Mouse (Mus musculus) bone marrow macrophage, adult 2 months (primary cell): Measurements from ENCODE around the gene Ugt1a10.

Source experiments
- CTCF ChIP-seq: IDR thresholded peaks from 2 replicates; pipeline ENCODE4 v1.5.1; 2012; ENCODE audit warnings: low read depth, mild to moderate bottlenecking, low read length, moderate library complexity
- POLR2A ChIP-seq: IDR thresholded peaks from 2 replicates; pipeline ENCODE4 v1.6.1; 2012; ENCODE audit warnings: mild to moderate bottlenecking, low read depth, low read length, borderline replicate concordance

DNA sequence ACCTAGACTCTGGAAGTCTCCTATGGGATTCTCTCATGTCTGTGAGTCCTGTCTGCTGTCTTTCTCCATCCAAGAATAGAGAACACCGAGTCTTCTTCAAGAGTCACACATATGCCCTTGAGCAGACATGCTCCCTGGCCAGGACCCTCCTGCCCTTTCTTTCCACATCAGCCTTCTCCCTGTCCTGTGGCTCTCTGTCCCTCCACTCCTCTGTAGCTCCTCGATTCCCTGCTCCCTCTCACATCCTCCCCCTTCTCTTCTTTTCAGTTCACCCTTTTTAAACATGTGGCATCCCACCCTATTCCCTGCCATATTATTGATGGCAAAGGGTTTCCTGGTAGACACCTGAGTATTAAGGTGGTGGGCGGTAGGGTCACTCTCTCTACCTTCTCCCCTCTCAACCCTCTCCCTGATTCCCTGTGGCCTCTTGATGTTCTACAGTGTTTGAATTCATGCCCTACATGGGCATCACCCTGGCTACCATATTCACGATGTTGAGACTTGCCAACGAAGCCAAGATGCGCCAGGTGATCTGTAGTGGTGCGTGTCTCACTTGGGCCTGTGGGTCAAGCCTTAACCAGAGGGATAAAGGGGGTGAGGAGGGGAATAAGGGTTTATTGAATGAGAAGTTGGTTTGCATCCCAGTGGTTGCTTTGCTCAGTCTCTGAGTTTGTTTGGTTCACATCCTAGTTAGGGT, 176.8 kb downstream of the Ugt1a10 start:
- TF ChIP-seq CTCF (no peak), POLR2A (no peak)
